Mouse (Mus musculus) heart, postnatal 4 days (tissue): ENCODE data around the gene Acsf2. TPM values are rescaled to one million over a fixed set of nuclear protein-coding genes. Genes with fewer than 3 reads are reported as not detected.
"Not testable (repeated sequence)": the region's sequence is repeated elsewhere in the genome, so short reads cannot be mapped to it uniquely, and the experiment has no call there.

Experiments
- DNase-seq: peaks from one replicate; pipeline ENCODE4 v3.0.0; 2021
- total RNA-seq, 2 experiments: library from RNA; stranded (reverse); gene quantifications; 2 replicates each; pipeline ENCODE4 v1.2.3; 2021

The Acsf2 gene
- 10 to 100 TPM; 29.8 to 30.4 TPM for total RNA-seq

DNA sequence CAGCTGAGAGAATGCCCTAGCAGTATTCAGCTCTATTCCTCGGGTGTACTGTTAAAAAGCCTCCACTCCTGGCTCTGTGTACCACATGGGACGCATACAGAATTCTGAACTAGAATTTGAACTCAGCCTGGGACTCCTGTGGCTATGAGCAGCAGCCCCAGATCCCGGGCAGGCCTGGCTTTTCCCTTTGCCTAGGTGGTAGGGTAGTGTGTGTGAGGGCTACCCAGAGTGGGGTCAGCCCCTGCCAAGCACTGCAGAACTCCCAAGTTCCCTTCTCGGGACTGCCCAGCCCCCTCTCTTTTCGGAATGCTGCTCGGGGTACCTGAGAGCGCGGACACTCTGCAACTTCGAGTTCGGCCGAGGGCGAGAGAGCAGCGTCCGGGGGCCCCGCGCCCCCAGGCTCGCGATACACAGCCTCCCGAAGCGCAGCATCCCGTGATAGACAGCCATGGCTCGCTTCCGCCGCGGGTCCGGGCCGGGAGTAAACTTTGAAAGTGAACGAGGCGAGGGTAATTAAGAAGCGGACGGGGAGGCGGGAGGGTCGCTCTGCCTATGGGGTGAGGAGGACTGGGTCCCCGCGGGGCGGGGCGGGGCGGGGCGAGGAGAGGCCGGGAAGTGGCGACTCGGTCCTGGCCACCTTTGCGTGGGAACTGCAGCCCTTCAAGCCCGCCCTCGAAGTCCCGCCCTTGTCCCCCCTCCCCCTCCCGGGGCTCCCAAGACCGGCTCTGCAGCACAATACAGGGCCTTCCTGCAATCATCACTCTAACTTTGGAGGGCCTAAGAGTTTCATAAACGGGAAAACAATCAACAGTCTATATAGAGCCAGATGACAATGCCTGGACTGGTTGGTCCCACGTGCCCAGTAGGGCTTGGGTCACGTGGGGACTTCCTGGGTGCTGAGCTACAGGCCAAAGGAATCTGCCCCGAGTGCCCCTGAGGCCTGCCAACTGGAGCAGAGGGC is at the start of gene Acsf2:
Acsf2 (minus strand) TSS at position 551 of the 961 bp plus-strand sequence.
- peak; percentile 88 for DNase-seq

DNA sequence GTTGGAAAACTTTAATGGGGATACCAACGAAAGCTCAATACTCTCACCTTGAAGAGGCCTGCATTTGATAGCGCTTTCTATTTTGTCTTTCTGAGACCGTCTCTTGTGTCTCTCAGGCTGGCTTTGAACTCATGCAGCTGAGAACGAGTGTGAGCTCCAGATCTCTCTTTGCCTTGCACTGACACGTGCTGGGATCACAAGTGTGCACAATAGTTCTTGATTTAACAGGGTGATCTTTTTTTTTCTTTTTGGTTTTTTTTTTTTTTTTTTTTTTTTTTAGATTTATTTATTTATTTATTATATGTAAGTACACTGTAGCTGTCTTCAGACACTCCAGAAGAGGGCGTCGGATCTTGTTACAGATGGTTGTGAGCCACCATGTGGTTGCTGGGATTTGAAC is 49.6 kb upstream of the Acsf2 start:
- not testable (repeated sequence) for DNase-seq

DNA sequence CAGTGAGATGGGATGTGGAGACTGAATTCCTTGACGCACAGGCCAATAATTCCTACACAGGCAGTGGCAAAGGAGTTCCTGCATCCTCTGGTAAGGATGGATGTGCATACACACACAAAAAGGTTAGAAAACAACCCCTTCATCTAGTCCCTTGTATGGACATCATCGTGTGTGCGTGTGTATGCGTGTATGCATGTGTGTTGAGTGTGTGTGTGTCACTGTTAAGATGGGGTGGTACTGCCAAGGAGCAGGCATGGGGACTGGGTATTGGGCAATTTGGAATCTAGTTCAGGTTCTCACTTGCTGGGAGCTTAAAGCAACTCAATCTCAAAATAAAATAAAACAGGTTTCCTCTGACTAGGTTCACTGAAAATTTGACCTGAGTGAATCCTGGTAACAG is 44.8 kb upstream of the Acsf2 start:
- DNase-seq, result no peak

DNA sequence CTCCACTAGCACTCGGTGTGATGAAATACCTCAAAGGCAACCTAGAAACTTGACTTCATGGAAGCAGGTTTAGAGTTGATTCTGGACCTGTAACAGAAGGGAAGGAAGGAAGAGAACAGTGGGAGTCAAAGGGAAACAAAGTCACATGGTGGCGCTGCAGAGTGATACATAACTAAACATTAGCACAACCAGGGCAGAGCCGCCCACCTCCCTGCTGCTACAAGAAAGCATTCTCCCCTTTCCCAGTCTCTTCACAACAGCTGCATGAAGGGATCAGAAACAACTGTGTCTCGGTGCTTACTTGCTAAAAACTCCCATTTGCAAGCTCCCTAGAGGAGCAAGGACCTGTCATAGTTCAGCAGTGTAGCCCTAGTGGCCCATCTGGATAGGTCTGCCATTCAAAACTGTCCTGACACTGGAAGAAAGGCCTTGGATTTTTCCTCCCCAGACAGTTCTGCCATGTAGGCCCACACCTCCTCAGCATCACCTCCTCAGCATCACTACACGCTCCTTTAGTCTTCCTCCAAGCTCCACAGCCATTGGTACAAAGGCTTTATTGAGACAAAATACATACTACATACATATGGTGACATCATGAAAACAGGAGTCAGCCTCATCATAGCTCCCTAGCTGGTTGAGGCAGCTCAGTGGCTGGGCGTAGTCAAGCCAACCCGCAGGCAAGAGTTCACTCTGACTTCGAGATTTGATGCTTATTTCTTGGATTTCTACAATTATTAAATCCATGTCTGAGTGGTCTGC is 43.0 kb upstream of the Acsf2 start:
- no peak for DNase-seq

DNA sequence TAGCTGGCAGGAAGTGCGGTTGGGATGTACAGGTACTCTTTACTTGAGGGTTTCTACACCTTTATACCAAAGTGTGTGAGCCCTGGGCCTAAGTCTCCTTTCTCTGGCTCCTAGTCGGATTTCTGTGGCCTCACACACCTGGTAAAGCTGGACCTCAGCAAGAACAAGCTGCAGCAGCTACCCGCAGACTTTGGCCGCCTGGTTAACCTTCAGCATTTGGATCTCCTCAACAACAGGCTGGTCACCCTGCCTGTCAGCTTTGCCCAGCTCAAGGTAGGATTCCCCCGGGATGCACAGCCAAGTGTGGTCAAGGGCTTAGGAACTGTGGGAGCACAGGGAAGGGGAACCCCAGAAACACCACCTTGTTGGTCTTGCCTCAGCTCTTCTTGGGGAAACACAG is 32.8 kb upstream of the Acsf2 start:
- DNase-seq, result no peak

DNA sequence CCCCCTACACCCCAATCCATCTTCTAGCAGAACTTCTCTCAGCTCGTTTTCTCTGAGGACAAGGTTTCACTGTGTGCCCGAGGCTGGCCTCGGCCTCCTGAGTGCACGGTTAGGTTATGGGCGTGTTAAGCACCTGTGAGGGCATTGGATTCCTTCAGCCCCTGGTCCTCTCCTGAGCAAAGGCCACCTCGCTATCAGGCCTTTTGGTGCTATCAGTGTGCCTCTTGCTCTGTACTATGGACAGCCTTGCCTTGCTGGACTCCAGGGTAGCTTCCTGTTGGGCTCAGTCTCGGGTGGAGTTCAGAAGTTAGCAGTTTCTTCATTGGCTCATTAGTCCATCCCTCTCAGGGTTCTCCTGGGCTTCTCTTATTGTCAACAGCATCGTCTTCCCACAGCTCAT is 31.3 kb upstream of the Acsf2 start:
- DNase-seq, result no peak

DNA sequence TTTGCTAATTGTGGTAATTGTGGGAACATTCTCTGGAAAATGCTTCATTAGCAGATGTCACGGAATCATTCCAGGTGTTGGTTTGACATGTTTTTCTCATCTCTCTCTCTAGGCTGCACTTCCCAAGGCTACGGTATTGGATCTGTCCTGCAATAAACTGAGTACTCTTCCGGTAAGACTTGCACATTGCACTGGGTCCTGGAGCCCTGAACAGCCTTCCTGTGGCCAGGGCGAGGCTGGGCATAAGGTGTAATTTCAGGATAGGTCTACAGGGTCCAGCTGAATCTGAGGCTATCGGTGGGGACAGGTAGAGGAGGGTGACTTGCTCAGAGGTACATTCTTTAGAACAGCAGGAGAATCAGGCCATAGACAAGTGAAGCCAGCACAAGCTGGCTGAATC is 30.3 kb upstream of the Acsf2 start:
- no peak for DNase-seq

DNA sequence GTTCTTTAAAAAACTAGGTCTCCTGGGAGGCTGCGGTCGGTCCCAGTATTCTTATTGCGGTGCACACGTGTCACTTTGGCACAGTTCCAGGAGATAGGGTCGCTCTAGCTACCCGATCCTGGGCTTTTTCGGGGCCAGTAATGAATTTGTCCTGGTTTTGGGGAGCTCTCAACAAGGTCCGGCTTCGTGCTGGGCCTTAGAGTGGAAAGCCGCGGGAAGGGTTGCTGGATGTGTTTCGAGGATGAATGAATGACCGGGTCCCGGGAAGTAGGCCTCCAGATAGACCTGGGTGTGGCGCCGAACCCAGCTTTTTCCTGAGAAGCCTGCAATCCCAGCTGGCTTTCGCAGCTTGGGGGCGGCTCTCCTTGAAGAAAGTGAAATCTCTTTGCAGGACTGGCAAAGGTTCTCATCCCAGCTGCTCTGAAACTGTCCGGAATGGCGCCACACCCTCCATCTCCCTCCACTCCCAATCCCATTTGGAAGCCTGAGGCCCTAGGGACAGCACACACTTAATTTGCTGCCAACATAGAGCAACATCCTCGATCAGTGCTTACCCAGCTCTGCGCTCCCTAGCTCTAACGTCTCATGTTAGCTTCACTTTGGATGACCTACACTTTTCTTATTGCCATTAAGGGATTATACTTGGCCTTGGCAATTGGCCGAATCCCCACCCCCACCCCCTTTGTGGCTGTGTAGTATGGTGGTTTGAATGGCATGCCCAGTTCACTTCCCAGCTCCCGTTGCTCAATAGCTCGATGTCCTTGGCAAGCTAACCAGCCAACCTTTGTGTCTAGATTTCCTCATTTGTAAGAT is 28.7 kb upstream of the Acsf2 start:
- peak; percentile 58 for DNase-seq

DNA sequence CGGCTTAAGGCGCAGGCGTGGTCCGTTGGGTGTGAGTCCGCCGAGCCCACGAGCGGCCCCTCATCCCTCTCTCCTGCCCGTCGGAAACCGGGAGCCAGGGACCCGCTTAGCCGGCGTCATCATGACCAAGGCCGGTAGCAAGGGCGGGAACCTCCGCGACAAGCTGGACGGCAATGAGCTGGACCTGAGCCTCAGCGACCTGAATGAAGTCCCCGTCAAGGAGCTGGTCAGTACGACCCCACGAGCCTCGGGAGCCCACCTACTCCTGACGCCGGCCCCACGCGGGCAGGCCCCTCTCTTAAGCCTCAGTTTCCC is 28.2 kb upstream of the Acsf2 start:
- no peak for DNase-seq

DNA sequence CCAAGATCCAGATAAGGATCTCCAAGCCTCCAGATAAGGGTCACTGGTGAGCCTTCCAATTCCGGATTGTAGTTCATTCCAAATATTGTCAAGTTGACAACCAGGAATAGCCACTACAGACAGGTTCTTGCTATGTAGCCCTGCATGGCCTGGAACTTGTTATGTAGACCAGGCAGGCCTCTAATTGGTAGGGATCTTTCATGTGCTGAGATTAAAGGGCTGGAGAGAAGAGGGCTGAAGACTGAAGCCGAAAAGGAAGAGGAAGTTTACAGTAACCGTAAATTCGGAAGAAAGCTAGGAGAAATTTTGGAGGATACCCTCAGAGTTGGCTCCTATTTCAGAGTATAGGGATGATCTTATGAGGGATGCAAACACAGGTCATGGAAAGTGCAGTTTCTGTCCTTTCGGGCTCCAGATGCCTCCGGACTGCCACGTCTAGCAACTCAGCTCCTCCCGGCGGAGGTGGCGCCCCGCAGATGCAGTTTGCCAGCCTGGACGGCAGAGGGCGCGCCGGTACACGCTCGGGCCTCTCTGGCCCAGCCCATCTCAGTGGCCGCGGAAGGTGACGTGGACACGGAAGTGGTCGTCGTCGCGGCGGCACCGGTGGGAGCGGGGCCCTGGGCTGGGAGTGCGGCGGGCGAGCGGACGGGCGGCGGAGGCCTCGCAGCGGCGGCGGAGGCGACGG is 27.7 kb upstream of the Acsf2 start, which contains the start of gene Lrrc59:
Lrrc59 (plus strand) TSS at position 569 of the 685 bp plus-strand sequence.
- DNase-seq, result peak; percentile 98

DNA sequence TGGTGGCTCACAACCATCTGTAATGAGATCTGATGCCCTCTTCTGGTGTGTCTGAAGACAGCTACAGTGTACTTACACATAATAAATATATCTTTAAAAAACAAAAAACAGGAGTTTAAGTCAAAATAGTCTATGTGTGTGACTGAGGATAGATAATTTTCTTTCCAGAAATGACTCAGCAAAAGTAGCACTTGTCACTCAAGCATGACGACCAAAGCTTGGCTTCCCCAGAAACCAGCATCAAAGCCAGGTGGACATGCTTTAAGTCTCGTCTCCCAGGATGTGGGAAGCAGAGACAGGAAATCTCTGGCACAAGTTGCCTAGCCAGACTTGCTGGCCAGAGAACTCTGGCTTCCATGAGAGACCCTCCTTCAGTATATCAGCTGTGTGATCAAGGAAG is 20.5 kb upstream of the Acsf2 start:
- DNase-seq, result no peak

DNA sequence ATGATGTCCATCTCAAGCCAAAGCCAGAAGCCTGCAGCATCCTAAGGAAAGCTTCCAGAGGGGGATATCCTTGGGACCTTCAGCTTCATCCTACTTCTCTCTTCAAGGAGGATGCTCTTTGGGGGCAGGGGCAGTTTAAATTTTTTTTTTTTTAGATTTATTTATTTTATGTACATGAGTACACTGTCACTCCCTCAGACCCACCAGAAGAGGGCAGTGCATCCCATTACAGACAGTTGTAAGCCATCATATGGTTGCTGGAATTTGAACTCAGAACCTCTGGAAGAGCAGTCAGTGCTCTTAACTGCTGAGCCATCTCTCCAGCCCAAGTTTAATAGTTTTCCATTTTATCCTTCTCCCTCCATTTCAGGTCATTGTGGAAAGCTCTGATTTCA is 19.8 kb upstream of the Acsf2 start:
- no peak for DNase-seq

DNA sequence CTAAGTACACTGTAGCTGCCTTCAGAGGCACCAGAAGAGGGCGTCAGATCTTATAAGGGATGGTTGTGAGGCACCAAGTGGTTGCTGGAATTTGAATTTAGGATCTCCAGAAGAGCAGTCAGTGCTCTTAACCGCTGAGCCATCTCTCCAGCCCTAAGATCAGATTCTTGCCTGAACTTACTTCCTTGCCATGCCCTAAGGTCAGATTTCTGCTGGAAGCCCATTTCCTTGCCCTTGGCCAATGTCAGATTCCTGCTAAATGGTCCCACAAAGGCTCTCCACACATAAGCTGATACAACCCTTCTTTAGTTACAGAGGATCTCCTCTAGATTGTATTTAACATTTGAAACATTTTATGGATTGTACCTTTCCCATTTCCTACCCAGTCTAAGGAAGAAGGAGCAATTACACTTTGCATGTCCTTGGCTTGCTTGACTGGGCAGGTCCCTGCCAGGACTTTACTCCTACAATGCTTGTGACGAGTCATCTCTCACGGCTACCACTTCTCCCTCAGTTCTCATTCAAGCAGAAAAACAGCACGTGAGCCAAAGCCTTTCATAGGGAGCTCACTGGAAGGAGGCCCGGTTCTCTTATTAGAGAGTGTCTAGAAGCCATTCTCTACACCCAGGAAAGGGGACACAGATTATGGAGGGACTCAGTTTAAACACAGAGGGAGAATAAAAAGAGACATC is 19.2 kb upstream of the Acsf2 start:
- no peak for DNase-seq

DNA sequence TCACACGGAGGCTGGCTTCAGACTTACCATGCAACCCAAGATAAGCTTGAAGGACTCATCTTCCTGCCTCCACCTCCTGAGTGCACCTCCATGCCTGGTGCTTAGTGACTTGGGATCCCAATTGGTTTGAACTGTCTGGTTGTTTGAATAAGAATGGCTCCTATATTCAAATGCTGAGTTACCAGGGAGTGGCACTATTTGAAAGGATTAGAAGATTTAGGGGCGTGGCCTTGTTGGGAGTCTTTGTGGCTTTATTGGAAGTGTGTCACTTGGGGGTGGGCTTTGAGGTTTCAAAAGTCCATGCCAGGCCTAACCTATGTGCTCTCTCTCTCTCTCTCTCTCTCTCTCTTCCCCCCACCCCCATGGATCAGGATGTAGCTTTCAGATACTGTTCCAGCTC is 16.0 kb upstream of the Acsf2 start:
- DNase-seq, result no peak

DNA sequence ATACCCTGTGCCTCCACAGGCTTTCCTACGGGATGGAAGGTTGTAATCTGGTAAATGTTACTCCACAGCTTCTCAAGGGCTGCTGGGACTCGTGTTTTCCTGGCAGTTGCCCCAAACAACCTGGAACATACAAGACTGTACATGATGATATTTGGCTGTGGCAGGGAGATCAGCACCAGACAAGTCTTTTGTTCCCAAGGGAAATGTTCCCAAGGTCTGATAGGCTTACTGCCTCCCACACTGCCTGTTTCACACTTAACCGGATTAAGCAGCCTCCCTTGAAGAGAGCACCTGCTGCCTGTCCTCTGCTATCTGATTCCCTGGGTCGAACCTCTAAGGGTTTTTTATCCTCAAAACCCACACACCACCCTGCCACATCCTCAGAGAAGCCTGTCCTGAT is 13.8 kb upstream of the Acsf2 start:
- no peak for DNase-seq

DNA sequence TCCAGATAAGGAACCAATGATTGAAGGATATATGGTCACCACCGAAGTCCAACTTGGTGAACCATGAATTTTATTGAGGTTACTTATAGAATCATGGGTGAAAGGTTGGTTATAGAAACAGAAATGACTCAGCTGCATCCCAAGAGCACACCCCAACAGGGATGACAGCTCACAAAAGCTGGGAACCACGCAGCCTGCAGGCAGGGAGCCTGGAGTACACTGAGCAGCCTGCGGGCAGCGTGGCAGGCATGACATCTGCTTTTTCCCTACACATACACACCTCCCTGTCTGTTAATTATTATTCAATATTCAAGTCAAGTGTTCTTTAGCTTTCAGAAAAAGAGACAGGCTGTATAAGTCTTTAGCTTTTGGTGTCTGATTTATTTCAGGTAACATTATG is 12.9 kb upstream of the Acsf2 start:
- no peak for DNase-seq

DNA sequence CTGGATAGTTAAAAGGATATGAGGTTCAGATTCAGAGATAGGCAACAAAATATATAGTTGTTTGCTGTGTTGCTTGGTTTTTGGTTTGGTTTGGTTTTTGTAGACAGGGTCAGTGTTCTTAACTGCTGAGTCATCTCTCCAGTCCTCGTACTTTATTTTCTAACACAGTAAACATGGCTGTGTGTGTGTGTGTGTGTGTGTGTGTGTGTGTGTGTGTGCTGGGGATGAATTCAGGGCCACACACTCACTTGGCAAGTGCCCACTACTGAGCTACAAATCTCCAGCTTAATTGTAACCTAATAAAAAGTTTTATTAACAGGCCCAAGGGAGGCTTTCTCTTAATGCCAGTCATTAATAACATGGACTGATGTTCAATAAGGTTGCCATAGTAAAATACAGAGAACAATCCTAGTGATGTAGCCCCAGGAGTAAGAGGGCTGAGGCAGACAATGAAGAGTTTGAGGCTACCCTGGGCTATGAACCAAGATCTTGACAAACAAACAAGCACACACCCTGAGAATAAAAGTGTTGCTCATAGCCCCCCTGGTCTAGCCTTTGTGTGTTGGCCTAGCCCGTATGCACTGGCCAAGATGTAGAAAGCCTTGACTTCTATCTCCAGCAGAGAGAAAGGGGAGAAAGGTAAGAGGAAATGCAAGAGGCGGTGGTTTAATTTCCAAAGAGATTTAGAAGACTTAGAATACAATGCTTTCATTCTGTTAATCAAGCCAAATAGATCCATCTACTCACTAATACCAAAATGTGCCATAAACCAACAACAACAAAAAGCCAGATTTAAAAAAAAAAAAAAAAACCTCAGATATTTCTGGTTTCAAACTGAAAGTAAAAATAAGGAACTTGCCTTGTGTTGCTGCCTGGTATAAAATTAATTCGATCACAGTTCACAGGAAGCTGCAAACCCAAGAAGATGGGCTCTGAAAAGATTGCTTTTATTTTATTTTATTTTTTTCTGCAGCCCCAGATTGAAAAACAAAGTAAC is 9.4 kb upstream of the Acsf2 start:
- no peak for DNase-seq

DNA sequence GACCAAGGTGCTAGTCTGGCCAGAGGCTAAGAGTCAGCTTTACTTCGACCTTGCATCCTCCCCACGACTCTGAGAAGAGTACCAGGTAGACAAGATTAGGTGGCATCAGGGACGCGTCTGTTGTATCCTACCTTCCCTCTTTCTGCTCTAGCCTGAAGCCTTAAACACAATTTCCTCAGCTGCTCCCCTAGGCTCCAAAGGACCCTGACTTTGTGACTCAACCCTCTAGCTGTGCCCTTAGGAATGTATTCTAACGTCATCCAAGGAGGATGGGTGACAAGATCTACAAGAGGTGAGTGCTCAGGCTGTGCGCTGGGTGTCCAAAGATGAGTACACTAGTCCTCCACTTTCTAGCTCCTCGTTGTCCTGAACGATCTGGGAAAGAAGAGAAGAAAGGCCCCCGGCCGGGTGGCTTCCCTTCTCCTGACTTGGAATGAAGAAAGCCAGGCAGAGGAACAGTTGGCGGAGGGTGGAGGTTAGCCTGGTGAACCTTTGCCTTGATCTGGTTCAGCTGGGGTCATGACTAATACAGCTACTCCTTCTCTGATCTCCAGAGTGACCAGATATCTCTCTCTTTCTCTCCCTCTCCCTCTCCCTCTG is 785 bp upstream of the Acsf2 start:
- DNase-seq, result no peak

DNA sequence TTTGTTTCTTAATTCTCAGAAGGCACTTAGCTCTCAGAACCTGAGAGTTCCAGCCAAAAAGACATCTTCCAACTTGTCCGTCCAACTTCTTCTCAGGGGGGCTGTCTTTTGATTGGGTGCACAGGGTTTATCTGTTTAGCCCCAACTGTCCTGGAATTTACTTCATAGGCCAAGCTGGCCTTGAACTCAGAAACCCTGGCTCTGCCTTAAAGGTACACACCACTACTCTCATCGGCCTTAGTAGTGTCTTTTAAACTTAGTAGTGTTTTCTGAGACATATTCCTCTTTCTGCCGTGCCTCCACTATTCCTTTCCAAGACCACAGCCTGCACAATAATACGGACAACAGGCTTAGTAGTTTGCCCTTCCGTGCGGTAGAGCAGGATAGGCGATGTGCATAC is 1.2 kb downstream of the Acsf2 start:
- no peak for DNase-seq
